Mouse (Mus musculus) kidney, embryonic 14.5 days (tissue): ENCODE results near the gene Ranbp10. TPM values are rescaled to one million over a fixed set of nuclear protein-coding genes. Genes with fewer than 3 reads are reported as not detected.

Source experiments
- ATAC-seq: fragments of 200-750 bp; cut with Nextera tagmentation; 2 replicates; pipeline ENCODE4 v1.8.0; 2017; ENCODE audit warnings: moderate number of reproducible peaks, mild to moderate bottlenecking, moderate TSS enrichment, moderate library complexity; ENCODE audit not compliant: low FRiP score, low TSS enrichment
- H3K27ac ChIP-seq: fragments of 300-500 bp; sonication (generic); 2 replicates; pipeline ENCODE4 v1.5.1; 2014; ENCODE audit warnings: low read depth, mild to moderate bottlenecking, low read length, moderate library complexity, mixed read lengths
- H3K27me3 ChIP-seq: fragments of 300-500 bp; sonication (generic); 2 replicates; pipeline ENCODE4 v1.6.1; 2014; ENCODE audit warnings: mild to moderate bottlenecking, low read length; ENCODE audit not compliant: control insufficient read depth, insufficient read depth
- H3K36me3 ChIP-seq: fragments of 300-500 bp; sonication (generic); 2 replicates; pipeline ENCODE4 v1.6.1; 2014; ENCODE audit warnings: low read length, mixed read lengths; ENCODE audit not compliant: control insufficient read depth, insufficient read depth
- H3K4me1 ChIP-seq: fragments of 300-500 bp; sonication (generic); 2 replicates; pipeline ENCODE4 v1.6.1; 2014; ENCODE audit warnings: low read length, mixed read lengths; ENCODE audit not compliant: control insufficient read depth, insufficient read depth
- H3K4me2 ChIP-seq: fragments of 300-500 bp; sonication (generic); replicated peaks from 2 replicates; pipeline ENCODE4 v1.6.1; 2014; ENCODE audit warnings: low read depth, mild to moderate bottlenecking, low read length
- H3K4me3 ChIP-seq: fragments of 300-500 bp; sonication (generic); 2 replicates; pipeline ENCODE4 v1.5.1; 2014; ENCODE audit warnings: mild to moderate bottlenecking, low read length
- H3K9ac ChIP-seq: fragments of 300-500 bp; sonication (generic); 2 replicates; pipeline ENCODE4 v1.6.1; 2014; ENCODE audit warnings: low read depth, mild to moderate bottlenecking, low read length, moderate library complexity
- H3K9me3 ChIP-seq: fragments of 300-500 bp; sonication (generic); 2 replicates; pipeline ENCODE4 v1.6.1; 2016; ENCODE audit warnings: low read length; ENCODE audit not compliant: control insufficient read depth
- WGBS: fragments of 180-500 bp; shearing (Covaris S2); extraction: QIAGEN DNeasy Blood & Tissue Kit; methylation state at CpG from one replicate; pipeline ENCODE4 v1.1.7; 2014; 5-methylcytosine and 5-hydroxymethylcytosine counted together
- polyA plus RNA-seq: library from polyadenylated mRNA; unstranded; fragments of >200 nt; fragmentation: Nextera tagmentation; extraction: Ambion mirVana; gene quantifications from 2 replicates; pipeline ENCODE4 v1.2.1, GENCODE M21; 2014

Gene Ranbp10
- polyA plus RNA-seq, 1 experiment from 2014 or later, result 14.9 TPM

- WGBS, result 82% methylated on average over 18 of the region's 18 CpGs
- Histone ChIP-seq H3K4me1 (0 out of 2 replicates have a peak, but pooled peaks cover 2% of the 10 kb centered on the region), H3K27me3 (no peaks in the 10 kb centered on the region), H3K36me3 (peaks cover 23% of the 10 kb centered on the region), H3K27ac (peak overlapping the region; percentile 67; the same call in 1 of the 2 replicates), H3K4me2 (no peak overlapping the region), H3K9me3 (no peaks in the 10 kb centered on the region), H3K4me3 (no peak overlapping the region), H3K9ac (no peak overlapping the region)
- ATAC-seq, result no peak
Measured at GRCm38 (mm10) chr8:105727397-105728124, 99.6 kb downstream of the Ranbp10 start.

- H3K9me3 ChIP-seq, result no peaks in the 10 kb centered on the region
- H3K27ac ChIP-seq, result no peak overlapping the region
- no peak for ATAC-seq
- H3K4me3 ChIP-seq, result no peak overlapping the region
- H3K27me3 ChIP-seq, result no peaks in the 10 kb centered on the region
- WGBS, result 76% methylated on average over 5 of the region's 5 CpGs
- H3K4me1 ChIP-seq, result no peaks in the 10 kb centered on the region
- peaks cover 25% of the 10 kb centered on the region for H3K36me3 ChIP-seq
- H3K9ac ChIP-seq, result no peak overlapping the region
- no peak overlapping the region for H3K4me2 ChIP-seq
Measured at GRCm38 (mm10) chr8:105725726-105726125, 101.4 kb downstream of the Ranbp10 start.

- H3K9me3 ChIP-seq, result no peaks in the 10 kb centered on the region
- WGBS, result 92% methylated on average over 9 of the region's 9 CpGs
- H3K4me3 ChIP-seq, result no peak overlapping the region
- H3K9ac ChIP-seq, result no peak overlapping the region
- H3K27me3 ChIP-seq, result no peaks in the 10 kb centered on the region
- ATAC-seq, result no peak
- H3K27ac ChIP-seq, result no peak overlapping the region
- peaks cover 22% of the 10 kb centered on the region for H3K36me3 ChIP-seq
- H3K4me1 ChIP-seq, result no peaks in the 10 kb centered on the region
- H3K4me2 ChIP-seq, result no peak overlapping the region
Measured at GRCm38 (mm10) chr8:105722861-105723260, 104.3 kb downstream of the Ranbp10 start.

- peaks cover 15% of the 10 kb centered on the region for H3K36me3 ChIP-seq
- ATAC-seq, result no peak
- 80% methylated on average over 4 of the region's 4 CpGs for WGBS
Measured at GRCm38 (mm10) chr8:105719637-105720036, 107.5 kb downstream of the Ranbp10 start.

More at GRCm38 (mm10) chr8:105719637-105720036, 107.5 kb downstream of the Ranbp10 start:
- H3K27ac ChIP-seq, result no peak overlapping the region
- no peaks in the 10 kb centered on the region for H3K27me3 ChIP-seq
- H3K9ac ChIP-seq, result no peak overlapping the region
- no peaks in the 10 kb centered on the region for H3K9me3 ChIP-seq
- H3K4me1 ChIP-seq, result no peaks in the 10 kb centered on the region
- H3K4me3 ChIP-seq, result no peak overlapping the region
- H3K4me2 ChIP-seq, result no peak overlapping the region

Other genes starting within 250 kb of the Ranbp10 start
- gene Ripor1, start 222.1 kb downstream of the Ranbp10 start, polyA plus RNA-seq, result 17.3 and 28.4 TPM in 2 replicates
- 73.0 and 139 TPM in 2 replicates for gene Ctcf, start 190.8 kb downstream of the Ranbp10 start, polyA plus RNA-seq
- gene Agrp, start 190.0 kb downstream of the Ranbp10 start, polyA plus RNA-seq, result 1.3 and 1.4 TPM in 2 replicates
- gene Carmil2, start 141.1 kb downstream of the Ranbp10 start, polyA plus RNA-seq, result 0.33 and 0.65 TPM in 2 replicates
- 50.3 and 62.0 TPM in 2 replicates for gene Acd, start 126.2 kb downstream of the Ranbp10 start, polyA plus RNA-seq
- gene Pard6a, start 126.2 kb downstream of the Ranbp10 start, polyA plus RNA-seq, result 15.6 and 16.1 TPM in 2 replicates
- 0.16 TPM in 1 of 2 replicates, not detected in the other for gene 4933405L10Rik, start 119.7 kb downstream of the Ranbp10 start, polyA plus RNA-seq
- 33.0 and 36.2 TPM in 2 replicates for gene Enkd1, start 119.1 kb downstream of the Ranbp10 start, polyA plus RNA-seq
- 11.9 and 15.8 TPM in 2 replicates for gene Gfod2, start 68.7 kb downstream of the Ranbp10 start, polyA plus RNA-seq
- gene Tsnaxip1, start 381 bp upstream of the Ranbp10 start, polyA plus RNA-seq, result 0.14 and 0.27 TPM in 2 replicates
- 31.1 and 41.0 TPM in 2 replicates for gene Cenpt, start 25.9 kb upstream of the Ranbp10 start, polyA plus RNA-seq
- gene Thap11, start 27.8 kb upstream of the Ranbp10 start, polyA plus RNA-seq, result 57.2 and 65.0 TPM in 2 replicates
- gene Nutf2, start 33.2 kb upstream of the Ranbp10 start, polyA plus RNA-seq, result 329 and 342 TPM in 2 replicates
- gene Edc4, start 53.5 kb upstream of the Ranbp10 start, polyA plus RNA-seq, result 34.9 and 49.7 TPM in 2 replicates
- 1.0 and 1.1 TPM in 2 replicates for gene Nrn1l, start 66.2 kb upstream of the Ranbp10 start, polyA plus RNA-seq
- gene Pskh1, start 73.1 kb upstream of the Ranbp10 start, polyA plus RNA-seq, result 20.5 and 34.5 TPM in 2 replicates
- gene Ctrl, start 106.5 kb upstream of the Ranbp10 start, polyA plus RNA-seq, result 1.5 and 2.0 TPM in 2 replicates
- gene Psmb10, start 111.1 kb upstream of the Ranbp10 start, polyA plus RNA-seq, result 38.7 and 47.6 TPM in 2 replicates
- 0.89 and 1.6 TPM in 2 replicates for gene Lcat, start 116.0 kb upstream of the Ranbp10 start, polyA plus RNA-seq
- gene Slc12a4, start 138.7 kb upstream of the Ranbp10 start, polyA plus RNA-seq, result 16.8 and 21.8 TPM in 2 replicates
- not detected in 2 replicates for gene Dpep3, start 152.1 kb upstream of the Ranbp10 start, polyA plus RNA-seq
- gene Dus2, start 164.0 kb upstream of the Ranbp10 start, polyA plus RNA-seq, result 18.3 and 19.9 TPM in 2 replicates
- 0.22 TPM in 1 of 2 replicates, not detected in the other for gene Dpep2nb, start 178.6 kb upstream of the Ranbp10 start, polyA plus RNA-seq
- 13.4 and 19.8 TPM in 2 replicates for gene Ddx28, start 184.5 kb upstream of the Ranbp10 start, polyA plus RNA-seq
- 8.9 and 10.3 TPM in 2 replicates for gene Nfatc3, start 231.5 kb upstream of the Ranbp10 start, polyA plus RNA-seq